Comparison of ENCODE assay signal across 22 mouse cellular contexts in genomic region chr17:48546036-48546435, GRCm38 (mm10).
DNase-seq lines count a peak whose midpoint lies in the region; ATAC-seq and TF ChIP-seq lines count a peak whose summit lies in the region.
"Had no signal": no experiment of that assay in that cellular context is flagged by ENCODE, and none has a peak within 500 bp of the region (broad histone marks: within the 10 kb centered on the region; RNA-seq: fewer than 3 reads in every experiment).

No protein-coding gene starts in this region.

- H3K27ac ChIP-seq in forebrain, embryonic 12.5 days, result no peak overlapping the region
- no peak overlapping the region for H3K27ac ChIP-seq in forebrain, embryonic 10.5 days
- 0 out of 2 replicates have a peak overlapping the region, but pooled peaks have one; percentile 42 for H3K27ac ChIP-seq in intestine, postnatal 0 days (ENCODE audit: low read depth, low read length)
- no peak overlapping the region for H3K27ac ChIP-seq in intestine, embryonic 15.5 days
- H3K27ac ChIP-seq in limb, embryonic 14.5 days (replicated peaks; ENCODE audit: low read depth, low read length), result no peak overlapping the region
- H3K27ac ChIP-seq in limb, embryonic 10.5 days, result no peak overlapping the region
- H3K27ac ChIP-seq: heart, embryonic 13.5 days; limb, embryonic 13.5 days; liver, embryonic 13.5 days; midbrain, embryonic 13.5 days; stomach, embryonic 15.5 days had no signal

- H3K4me3 ChIP-seq in forebrain, embryonic 12.5 days (replicated peaks), result no peak overlapping the region
- H3K4me3 ChIP-seq in forebrain, embryonic 10.5 days, result no peak overlapping the region
- no peak overlapping the region for H3K4me3 ChIP-seq in intestine, postnatal 0 days (ENCODE audit: low read depth, low read length)
- no peak overlapping the region for H3K4me3 ChIP-seq in intestine, embryonic 15.5 days (replicated peaks)
- H3K4me3 ChIP-seq in limb, embryonic 14.5 days (replicated peaks; ENCODE audit: low read length), result no peak overlapping the region
- no peak overlapping the region for H3K4me3 ChIP-seq in limb, embryonic 10.5 days
- H3K4me3 ChIP-seq: heart, embryonic 13.5 days; limb, embryonic 13.5 days; liver, embryonic 13.5 days; midbrain, embryonic 13.5 days had no signal

- TF ChIP-seq POLR2A in limb, embryonic 14.5 days (IDR thresholded peaks at IDR 0.05; ENCODE audit: borderline replicate concordance, extremely low read depth, insufficient read depth, insufficient read length), result no peak

- H3K36me3 ChIP-seq in forebrain, embryonic 12.5 days (replicated peaks), result no peaks in the 10 kb centered on the region
- H3K36me3 ChIP-seq in forebrain, embryonic 10.5 days (replicated peaks), result no peaks in the 10 kb centered on the region
- no peaks in the 10 kb centered on the region for H3K36me3 ChIP-seq in intestine, postnatal 0 days (ENCODE audit: control insufficient read depth, insufficient read depth)
- H3K36me3 ChIP-seq in intestine, embryonic 15.5 days, result no peaks in the 10 kb centered on the region
- no peaks in the 10 kb centered on the region for H3K36me3 ChIP-seq in limb, embryonic 14.5 days (ENCODE audit: control insufficient read depth, insufficient read depth, low read length)
- no peaks in the 10 kb centered on the region for H3K36me3 ChIP-seq in limb, embryonic 10.5 days
- H3K36me3 ChIP-seq: heart, embryonic 13.5 days; limb, embryonic 13.5 days; liver, embryonic 13.5 days; midbrain, embryonic 13.5 days; stomach, embryonic 15.5 days had no signal

- ATAC-seq in forebrain, embryonic 12.5 days (ENCODE audit: low FRiP score), result no peak
- no peak for ATAC-seq in intestine, postnatal 0 days
- ATAC-seq in intestine, embryonic 15.5 days, result no peak
- ATAC-seq in limb, embryonic 14.5 days (ENCODE audit: low FRiP score, low read depth), result no peak
- ATAC-seq: activated CD4-positive, CD25-positive, alpha-beta regulatory T cell, adult 4 months had no signal

- DNase-seq in forebrain, embryonic 10.5 days (ENCODE audit: extremely low spot score, low spot score), result no peak
- DNase-seq in limb, embryonic 14.5 days (ENCODE audit: low spot score), result no peak
- no peak for DNase-seq in limb, embryonic 10.5 days (ENCODE audit: low spot score)
- DNase-seq in brain, adult 2 months (ENCODE audit: low read depth, low spot score), result peak; percentile 61
- no peak for DNase-seq in gastrocnemius, postnatal 25 days
- DNase-seq: adrenal gland, adult 2 months; adrenal gland, postnatal 36 days; cerebellum, adult 2 months; cerebellum, postnatal 25 days; heart, postnatal 10 days; liver, embryonic 13.5 days; lung, adult 18-20 months; lung, postnatal 4 days had no signal

- H3K9me3 ChIP-seq in forebrain, embryonic 12.5 days, result no peaks in the 10 kb centered on the region
- H3K9me3 ChIP-seq in forebrain, embryonic 10.5 days, result no peaks in the 10 kb centered on the region
- H3K9me3 ChIP-seq in intestine, postnatal 0 days (ENCODE audit: control insufficient read depth), result no peaks in the 10 kb centered on the region
- H3K9me3 ChIP-seq in intestine, embryonic 15.5 days, result no peaks in the 10 kb centered on the region
- no peaks in the 10 kb centered on the region for H3K9me3 ChIP-seq in limb, embryonic 14.5 days (ENCODE audit: control insufficient read depth, low read length)
- H3K9me3 ChIP-seq in limb, embryonic 10.5 days (replicated peaks), result no peaks in the 10 kb centered on the region
- H3K9me3 ChIP-seq: limb, embryonic 13.5 days; liver, embryonic 13.5 days; midbrain, embryonic 13.5 days; stomach, embryonic 15.5 days had no signal

- no peak for TF ChIP-seq CTCF in intestine, postnatal 0 days (IDR thresholded peaks at IDR 0.05; ENCODE audit: low read depth)

- 96% methylated on average over 11 of the region's 11 CpGs for WGBS in forebrain, embryonic 12.5 days
- 90% methylated on average over 11 of the region's 11 CpGs for WGBS in forebrain, embryonic 10.5 days
- WGBS in intestine, postnatal 0 days, result 91% methylated on average over 11 of the region's 11 CpGs
- 91% methylated on average over 11 of the region's 11 CpGs for WGBS in intestine, embryonic 15.5 days
- 93% methylated on average over 11 of the region's 11 CpGs for WGBS in limb, embryonic 14.5 days
- 90% methylated on average over 11 of the region's 11 CpGs for WGBS in limb, embryonic 10.5 days

- H3K4me1 ChIP-seq in forebrain, embryonic 12.5 days, result no peaks in the 10 kb centered on the region
- H3K4me1 ChIP-seq in forebrain, embryonic 10.5 days, result 0 out of 2 replicates have a peak, but pooled peaks cover 2% of the 10 kb centered on the region
- H3K4me1 ChIP-seq in intestine, postnatal 0 days (replicated peaks; ENCODE audit: control insufficient read depth, insufficient read depth, low read length), result no peaks in the 10 kb centered on the region
- peaks cover 22% of the 10 kb centered on the region; the same call in 1 of the 2 replicates for H3K4me1 ChIP-seq in intestine, embryonic 15.5 days (replicated peaks)
- H3K4me1 ChIP-seq in limb, embryonic 14.5 days (ENCODE audit: control insufficient read depth, insufficient read depth, low read length), result no peaks in the 10 kb centered on the region
- peaks cover 17% of the 10 kb centered on the region for H3K4me1 ChIP-seq in limb, embryonic 10.5 days
- H3K4me1 ChIP-seq: heart, embryonic 13.5 days; liver, embryonic 13.5 days; midbrain, embryonic 13.5 days had no signal

- no peaks in the 10 kb centered on the region for H3K27me3 ChIP-seq in forebrain, embryonic 12.5 days
- H3K27me3 ChIP-seq in forebrain, embryonic 10.5 days (ENCODE audit: poor library complexity, severe bottlenecking), result no peaks in the 10 kb centered on the region
- H3K27me3 ChIP-seq in intestine, postnatal 0 days (replicated peaks; ENCODE audit: control insufficient read depth, insufficient read depth, low read length), result no peaks in the 10 kb centered on the region
- no peaks in the 10 kb centered on the region for H3K27me3 ChIP-seq in intestine, embryonic 15.5 days (replicated peaks)
- no peaks in the 10 kb centered on the region for H3K27me3 ChIP-seq in limb, embryonic 14.5 days (ENCODE audit: control insufficient read depth, insufficient read depth, low read length)
- H3K27me3 ChIP-seq in limb, embryonic 10.5 days (ENCODE audit: low read depth, poor library complexity, severe bottlenecking), result no peaks in the 10 kb centered on the region
- H3K27me3 ChIP-seq: CH12.LX; limb, embryonic 13.5 days; liver, embryonic 13.5 days; midbrain, embryonic 13.5 days; stomach, embryonic 15.5 days had no signal

- H3K4me2 ChIP-seq in forebrain, embryonic 12.5 days, result 0 out of 2 replicates have a peak overlapping the region, but pooled peaks have one; percentile 6
- no peak overlapping the region for H3K4me2 ChIP-seq in intestine, postnatal 0 days (replicated peaks; ENCODE audit: low read depth)
- no peak overlapping the region for H3K4me2 ChIP-seq in intestine, embryonic 15.5 days (replicated peaks)
- 0 out of 2 replicates have a peak overlapping the region, but pooled peaks have one; percentile 7 for H3K4me2 ChIP-seq in limb, embryonic 14.5 days (replicated peaks; ENCODE audit: low read depth, low read length, severe bottlenecking)
- H3K4me2 ChIP-seq: heart, embryonic 13.5 days; liver, embryonic 13.5 days; midbrain, embryonic 13.5 days had no signal

- H3K9ac ChIP-seq in forebrain, embryonic 12.5 days, result no peak overlapping the region
- no peak overlapping the region for H3K9ac ChIP-seq in intestine, postnatal 0 days (ENCODE audit: low read depth, low read length)
- H3K9ac ChIP-seq in intestine, embryonic 15.5 days, result no peak overlapping the region
- no peak overlapping the region for H3K9ac ChIP-seq in limb, embryonic 14.5 days (ENCODE audit: low read depth, low read length, severe bottlenecking)
- H3K9ac ChIP-seq: heart, embryonic 13.5 days; limb, embryonic 13.5 days; liver, embryonic 13.5 days; midbrain, embryonic 13.5 days; stomach, embryonic 15.5 days had no signal

Comparison
In these comparisons a context has a peak if more than half of its experiments do, and no peak if none do; other contexts are left out.
1. H3K4me2 ChIP-seq: peak in forebrain, embryonic 12.5 days (single experiment) and limb, embryonic 14.5 days (single experiment); none in intestine, postnatal 0 days (single experiment) and intestine, embryonic 15.5 days (single experiment).